Mouse (Mus musculus) monocyte, adult 59 days (primary cell): Measurements from ENCODE around the gene Pzp. TPM values are rescaled to one million over a fixed set of nuclear protein-coding genes. Genes with fewer than 3 reads are reported as not detected.

Experiments used
- total RNA-seq, 2 experiments: library from RNA; stranded (reverse); gene quantifications; one replicate each; pipeline ENCODE4 v1.2.4; 2023

Gene Pzp
- not detected for total RNA-seq

GRCm38 (mm10) chr6:128526601-128527000, at the start of gene Pzp:
Gene Pzp (minus strand): TSS chr6:128526720.

DNA sequence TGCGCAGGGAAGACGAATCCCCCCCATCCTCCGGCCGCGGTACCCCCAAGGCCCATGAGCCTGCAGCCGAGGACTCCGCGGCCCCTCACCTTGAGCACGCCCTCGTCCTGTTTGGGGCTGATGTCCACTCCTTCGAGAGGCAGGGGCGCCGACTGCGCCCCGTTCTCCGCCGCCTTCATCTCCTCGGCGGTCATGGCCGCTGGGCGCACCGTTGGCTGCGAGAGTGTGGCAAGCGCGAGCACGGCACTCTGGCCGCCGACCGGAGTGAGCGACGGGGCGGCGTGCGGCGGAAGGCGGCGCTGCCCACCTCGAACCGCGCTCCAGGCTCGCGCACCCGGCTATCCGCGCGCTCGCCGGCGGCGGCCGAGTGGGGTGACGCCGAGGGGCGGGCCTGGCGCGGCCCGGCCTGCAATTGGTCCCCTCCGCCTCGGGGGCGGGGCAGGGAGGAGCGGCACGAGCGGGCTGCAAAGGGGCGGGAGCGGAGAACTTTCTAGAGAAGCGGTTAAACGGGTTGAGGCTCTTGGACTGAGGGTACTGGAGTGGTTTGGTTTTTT, 88.1 kb downstream of the Pzp start, which contains the start of gene Fkbp4:
Gene Fkbp4, minus strand, starts transcription at position 361 of the 554 bp plus-strand sequence.

Other genes starting within 250 kb of the Pzp start
- gene Tead4, start 225.9 kb downstream of the Pzp start, total RNA-seq, result not detected
- gene Tulp3, start 170.9 kb downstream of the Pzp start, total RNA-seq, result under 1 TPM; 0.73 to 0.94 TPM
- gene Rhno1, start 163.8 kb downstream of the Pzp start, total RNA-seq, result 10 to 100 TPM; 23.2 to 28.6 TPM
- 1 to 10 TPM; 4.0 to 6.1 TPM for gene Foxm1, start 163.8 kb downstream of the Pzp start, total RNA-seq
- not detected for gene Tex52, start 151.3 kb downstream of the Pzp start, total RNA-seq
- not detected for gene Gm44596, start 151.2 kb downstream of the Pzp start, total RNA-seq
- not detected for gene Nrip2, start 127.4 kb downstream of the Pzp start, total RNA-seq
- gene Itfg2, start 101.8 kb downstream of the Pzp start, total RNA-seq, result 10 to 100 TPM; 13.9 to 20.6 TPM
- 10 to 100 TPM; 45.1 to 50.7 TPM for gene Fkbp4, start 88.0 kb downstream of the Pzp start, total RNA-seq
- not detected for gene A2ml1, start 54.9 kb upstream of the Pzp start, total RNA-seq
- gene Klrb1a, start 96.8 kb upstream of the Pzp start, total RNA-seq, result not detected
- 1 to 10 TPM in 1 of 2 experiments, not detected in 1; 1.0 TPM for gene Clec2h, start 135.7 kb upstream of the Pzp start, total RNA-seq
- not detected for gene Klrb1, start 196.3 kb upstream of the Pzp start, total RNA-seq